ENCODE assay signal across 11 mouse cellular contexts in genomic region chr10:13151353-13151752, GRCm38 (mm10). TPM values are rescaled to one million over a fixed set of nuclear protein-coding genes. Genes with fewer than 3 reads are reported as not detected.
DNase-seq lines count a peak whose midpoint lies in the region; ATAC-seq and TF ChIP-seq lines count a peak whose summit lies in the region.
"Had no signal": no experiment of that assay in that cellular context is flagged by ENCODE, and none has a peak within 500 bp of the region (broad histone marks: within the 10 kb centered on the region; RNA-seq: fewer than 3 reads in every experiment).

No protein-coding gene starts in this region.

- TF ChIP-seq CTCF in stomach, postnatal 0 days (IDR thresholded peaks at IDR 0.05; ENCODE audit: low read depth) = no peak

- 67% methylated on average over 5 of the region's 5 CpGs for WGBS in hindbrain, embryonic 16.5 days
- 86% methylated on average over 5 of the region's 5 CpGs for WGBS in hindbrain, embryonic 13.5 days
- 37% methylated on average over 5 of the region's 5 CpGs for WGBS in stomach, postnatal 0 days

- no peak overlapping the region for H3K4me3 ChIP-seq in hindbrain, embryonic 16.5 days (ENCODE audit: low read length)
- no peak overlapping the region for H3K4me3 ChIP-seq in hindbrain, embryonic 13.5 days
- no peak overlapping the region for H3K4me3 ChIP-seq in stomach, postnatal 0 days (ENCODE audit: low read depth, low read length)
- H3K4me3 ChIP-seq: hindbrain, embryonic 12.5 days; liver, embryonic 13.5 days had no signal

- H3K9me3 ChIP-seq in hindbrain, embryonic 16.5 days (ENCODE audit: control insufficient read depth, low read length) = no peaks in the 10 kb centered on the region
- H3K9me3 ChIP-seq in hindbrain, embryonic 13.5 days = no peaks in the 10 kb centered on the region
- no peaks in the 10 kb centered on the region for H3K9me3 ChIP-seq in stomach, postnatal 0 days (ENCODE audit: control insufficient read depth, low read length)
- H3K9me3 ChIP-seq: hindbrain, embryonic 12.5 days; liver, embryonic 13.5 days had no signal

- H3K4me2 ChIP-seq in hindbrain, embryonic 16.5 days (ENCODE audit: low read length) = no peak overlapping the region
- no peak overlapping the region for H3K4me2 ChIP-seq in hindbrain, embryonic 13.5 days
- H3K4me2 ChIP-seq in stomach, postnatal 0 days (replicated peaks; ENCODE audit: low read depth) = no peak overlapping the region
- H3K4me2 ChIP-seq: hindbrain, embryonic 12.5 days; liver, embryonic 13.5 days had no signal

- intact Hi-C loops in heart, postnatal 36 days (cut with DNase I) = no loop called here

- H3K36me3 ChIP-seq in hindbrain, embryonic 16.5 days (ENCODE audit: control insufficient read depth, insufficient read depth, low read length) = no peaks in the 10 kb centered on the region
- H3K36me3 ChIP-seq in hindbrain, embryonic 13.5 days = no peaks in the 10 kb centered on the region
- no peaks in the 10 kb centered on the region for H3K36me3 ChIP-seq in stomach, postnatal 0 days (ENCODE audit: control insufficient read depth, insufficient read depth, low read length)
- H3K36me3 ChIP-seq: hindbrain, embryonic 12.5 days; liver, embryonic 13.5 days had no signal

- H3K27me3 ChIP-seq in hindbrain, embryonic 16.5 days (replicated peaks; ENCODE audit: control insufficient read depth, insufficient read depth, low read length) = no peaks in the 10 kb centered on the region
- H3K27me3 ChIP-seq in hindbrain, embryonic 13.5 days = no peaks in the 10 kb centered on the region
- no peaks in the 10 kb centered on the region for H3K27me3 ChIP-seq in stomach, postnatal 0 days (ENCODE audit: control insufficient read depth, insufficient read depth, low read length)
- H3K27me3 ChIP-seq: hindbrain, embryonic 12.5 days; liver, embryonic 13.5 days had no signal

- H3K4me1 ChIP-seq in hindbrain, embryonic 16.5 days (ENCODE audit: control insufficient read depth, insufficient read depth, low read depth, low read length) = no peaks in the 10 kb centered on the region
- no peaks in the 10 kb centered on the region; the same call in 1 of the 2 replicates for H3K4me1 ChIP-seq in hindbrain, embryonic 13.5 days (replicated peaks)
- no peaks in the 10 kb centered on the region; the same call in 1 of the 2 replicates for H3K4me1 ChIP-seq in stomach, postnatal 0 days (replicated peaks; ENCODE audit: control insufficient read depth, insufficient read depth)
- H3K4me1 ChIP-seq: liver, embryonic 13.5 days had no signal

- no peak for DNase-seq in cerebellum, adult 8-10 months
- peak; percentile 42 to 52 for DNase-seq in right cerebral cortex, postnatal 10 days (ENCODE audit: low spot score in 2 of 2)
- DNase-seq in right cerebral cortex, postnatal 14 days = no peak
- DNase-seq in stomach, postnatal 0 days (ENCODE audit: low spot score) = peak; percentile 13
- no peak for DNase-seq in heart, postnatal 36 days
- DNase-seq: liver, embryonic 13.5 days had no signal

- no peak overlapping the region for H3K27ac ChIP-seq in hindbrain, embryonic 16.5 days (ENCODE audit: low read depth, low read length)
- H3K27ac ChIP-seq in hindbrain, embryonic 13.5 days = no peak overlapping the region
- no peak overlapping the region for H3K27ac ChIP-seq in stomach, postnatal 0 days (replicated peaks)
- H3K27ac ChIP-seq: hindbrain, embryonic 12.5 days; liver, embryonic 13.5 days had no signal

- no peak overlapping the region for H3K9ac ChIP-seq in hindbrain, embryonic 16.5 days (ENCODE audit: low read depth, low read length)
- H3K9ac ChIP-seq in hindbrain, embryonic 13.5 days = no peak overlapping the region
- H3K9ac ChIP-seq in stomach, postnatal 0 days (ENCODE audit: low read length) = no peak overlapping the region
- H3K9ac ChIP-seq: hindbrain, embryonic 12.5 days; liver, embryonic 13.5 days had no signal

- peak; percentile 31; the same call in 1 of the 2 replicates for ATAC-seq in cerebellum, adult (ENCODE audit: insufficient number of reproducible peaks, low FRiP score, low TSS enrichment)
- peak; percentile 54; the same call in 1 of the 2 replicates for ATAC-seq in hindbrain, embryonic 16.5 days
- ATAC-seq in hindbrain, embryonic 13.5 days (ENCODE audit: low FRiP score) = no peak
- no peak for ATAC-seq in stomach, postnatal 0 days (ENCODE audit: low FRiP score, low TSS enrichment)
- ATAC-seq: Patski had no signal

- TF ChIP-seq EP300 in stomach, postnatal 0 days (optimal IDR thresholded peaks at IDR 0.05) = no peak

RNA-seq across cellular contexts. Expression of gene Zc2hc1b, which starts 26.5 kb away (rescaled TPM):
- polyA plus RNA-seq in hindbrain, embryonic 16.5 days (2015; fragmentation: Nextera tagmentation; extraction: Ambion mirVana) = not detected in 2 replicates
- polyA plus RNA-seq in hindbrain, embryonic 13.5 days (2015; fragmentation: Nextera tagmentation; extraction: Ambion mirVana) = not detected in 2 replicates
- not detected in 2 replicates for polyA plus RNA-seq in stomach, postnatal 0 days (2015; fragmentation: Nextera tagmentation; extraction: Ambion mirVana)
- not detected for total RNA-seq in heart, postnatal 36 days (2021)
- polyA plus RNA-seq: hindbrain, embryonic 12.5 days; liver, embryonic 13.5 days; Patski had no signal

RNA-seq across cellular contexts. Expression of gene Ltv1, which starts 41.6 kb away (rescaled TPM):
- 30.8 and 36.0 TPM in 2 replicates for polyA plus RNA-seq in hindbrain, embryonic 16.5 days (2015; fragmentation: Nextera tagmentation; extraction: Ambion mirVana)
- 36.5 and 40.8 TPM in 2 replicates for polyA plus RNA-seq in hindbrain, embryonic 13.5 days (2015; fragmentation: Nextera tagmentation; extraction: Ambion mirVana)
- 58.2 and 63.1 TPM in 2 replicates for polyA plus RNA-seq in stomach, postnatal 0 days (2015; fragmentation: Nextera tagmentation; extraction: Ambion mirVana)
- 10 to 100 TPM; 19.3 to 26.7 TPM for total RNA-seq in heart, postnatal 36 days (2021)

Comparison
In these comparisons a context has a peak if more than half of its experiments do, and no peak if none do; other contexts are left out.
1. ATAC-seq: peak in cerebellum, adult (single experiment) and hindbrain, embryonic 16.5 days (single experiment); none in hindbrain, embryonic 13.5 days (single experiment) and stomach, postnatal 0 days (single experiment).
2. DNase-seq: peak in right cerebral cortex, postnatal 10 days (2 of 2) and stomach, postnatal 0 days (single experiment); none in cerebellum, adult 8-10 months (single experiment), right cerebral cortex, postnatal 14 days (single experiment) and heart, postnatal 36 days (0 of 2).